Mouse (Mus musculus) ES-Bruce4 (cell line): ENCODE data around the gene Dock9.

Experiments used
- CTCF ChIP-seq: IDR thresholded peaks from one replicate; pipeline ENCODE4 v1.8.1; 2011; ENCODE audit warnings: low read depth, low read length
- EP300 ChIP-seq: IDR thresholded peaks from 2 replicates; pipeline ENCODE4 v1.6.1; 2011; ENCODE audit warnings: low read depth, low read length; ENCODE audit not compliant: insufficient read depth
- POLR2A ChIP-seq: IDR thresholded peaks from one replicate; pipeline ENCODE4 v1.8.1; 2011; ENCODE audit warnings: low read length; ENCODE audit not compliant: insufficient read depth

DNA sequence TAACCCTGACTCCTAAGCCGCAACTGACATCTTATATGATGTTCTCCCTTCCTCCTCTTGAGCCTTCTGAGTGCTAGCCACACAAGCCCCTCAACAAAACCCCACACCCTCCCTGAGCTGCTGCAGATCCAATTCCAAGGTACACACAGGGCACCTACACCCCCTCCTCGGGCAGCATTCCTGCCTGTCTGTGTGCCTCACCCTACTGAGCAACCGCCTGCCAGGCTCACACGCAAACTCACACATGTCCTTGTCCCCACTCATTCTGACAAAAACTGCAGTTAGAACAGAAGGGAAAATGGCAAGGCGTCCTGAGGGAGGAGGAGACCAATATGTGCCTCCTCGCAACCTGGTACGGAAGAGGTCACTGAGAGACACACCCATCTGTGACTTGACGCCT is 60.4 kb downstream of the Dock9 start:
- no peak for TF ChIP-seq CTCF
- TF ChIP-seq POLR2A = no peak
- TF ChIP-seq EP300 = no peak
